Mouse (Mus musculus): Measurements from ENCODE around the gene Rad51d. TPM values are rescaled to one million over a fixed set of nuclear protein-coding genes. Genes with fewer than 3 reads are reported as not detected.
A peak's percentile ranks its signal among the peaks of the same experiment; 100 is the strongest.

The Rad51d gene
- total and polyA plus RNA-seq, 3 experiments: 15.0 to 35.5 (median 33.3) TPM

DNA sequence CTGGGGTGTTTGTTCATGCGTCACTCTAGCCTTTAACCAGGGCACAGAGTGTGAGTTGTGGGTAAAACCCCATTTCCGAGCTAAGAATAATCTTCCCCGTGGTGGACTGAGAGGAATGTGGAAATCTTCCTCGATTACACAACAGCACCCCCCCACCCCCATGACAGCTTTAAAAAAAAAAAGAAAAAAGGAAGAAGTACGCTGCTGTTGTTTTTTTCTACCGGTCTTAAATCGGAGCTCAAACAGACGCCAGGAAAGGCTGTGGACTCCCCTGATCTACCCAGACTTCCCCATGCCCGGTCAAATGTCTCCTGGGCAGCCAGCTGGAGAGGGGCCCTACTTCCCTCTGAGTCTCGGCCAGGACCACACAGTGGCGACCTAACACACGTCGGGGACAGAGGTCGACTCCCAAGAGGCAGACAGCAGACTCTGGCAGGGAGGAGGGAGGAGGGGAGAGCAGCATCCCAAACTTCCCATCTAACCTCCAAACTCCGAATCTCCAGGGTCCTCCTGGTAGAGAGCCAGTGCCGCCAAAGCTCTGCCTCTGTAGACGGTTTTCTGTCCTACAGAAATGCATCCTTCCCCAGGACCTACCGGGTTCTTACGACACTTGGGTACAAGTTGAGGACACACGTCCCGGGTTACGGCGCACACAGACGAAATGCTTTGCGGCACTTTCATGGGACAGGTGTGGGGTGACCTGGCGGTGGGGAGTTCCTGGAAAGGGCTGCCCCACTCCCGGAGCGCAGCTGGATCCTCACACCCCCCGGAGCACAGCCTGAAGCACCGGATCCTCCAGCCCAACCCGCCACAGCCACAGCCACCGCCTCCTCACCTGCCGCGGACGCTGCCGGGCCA is 20.0 kb downstream of the Rad51d start (continued):
- peak; percentile 9; the same call in 1 of the 2 replicates for TF ChIP-seq EP300 (IDR thresholded peaks at IDR 0.05; ENCODE audit: low read length)

DNA sequence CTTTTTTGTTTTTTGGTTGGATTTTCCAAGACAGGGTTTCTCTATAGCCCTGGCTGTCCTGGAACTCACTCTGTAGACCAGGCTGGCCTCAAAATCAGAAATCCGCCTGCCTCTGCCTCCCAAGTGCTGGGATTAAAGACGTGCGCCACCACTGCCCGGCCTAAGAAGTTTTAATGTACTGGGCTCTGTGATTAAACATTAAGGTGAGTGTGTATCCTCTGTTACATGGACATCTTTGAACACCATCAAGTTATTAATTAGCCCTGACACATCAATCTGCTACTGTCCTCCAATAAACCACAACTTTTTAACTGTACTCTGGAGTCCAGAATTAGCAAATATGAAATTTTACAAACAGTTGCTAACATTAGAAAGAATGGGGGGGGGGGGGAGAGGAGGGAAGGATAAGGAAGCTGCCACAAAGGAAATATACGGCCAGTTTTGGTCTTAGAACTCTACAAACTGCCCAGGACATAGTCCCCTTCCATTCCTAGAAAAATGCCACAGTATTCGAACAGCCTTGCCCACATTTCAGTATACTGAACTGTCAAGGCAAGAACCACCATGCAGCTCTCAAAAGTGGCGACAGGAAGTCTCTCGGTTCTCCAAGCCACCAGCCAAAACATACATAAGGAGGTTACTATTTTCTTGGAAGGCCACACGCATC is 20.8 kb downstream of the Rad51d start:
- in situ Hi-C loops (cut with MboI; ENCODE audit: low pct_ligation_motif_present, low pct_unique_long_range_greater_than_20kb, low sequenced_read_pairs) (no loop called here), dilution Hi-C loops (cut with MboI; ENCODE audit: extremely low pct_ligation_motif_present, extremely low pct_unique_long_range_greater_than_20kb, low sequenced_read_pairs) (no loop called here)
- Histone ChIP-seq H3K4me1 (ENCODE audit: control insufficient read depth in 1 of 2, insufficient read depth in 2 of 2) (peaks cover 0 to 10% of the 10 kb centered on the region in 2 experiments; a peak in 1 of 4 replicates), H3K9me3 (replicated peaks; ENCODE audit: low read length) (peaks cover 17% of the 10 kb centered on the region), H3K36me3 (replicated peaks in 1 of 2; ENCODE audit: control insufficient read depth in 1 of 2, insufficient read depth in 1 of 2, low read length in 1 of 2) (peaks cover 0 to 2% of the 10 kb centered on the region in 2 experiments), H3K27me3 (replicated peaks) (no peaks in the 10 kb centered on the region), H3K27ac (ENCODE audit: insufficient read depth, low read depth) (peak overlapping the region; percentile 37; the same call in 1 of the 2 replicates), H3K79me2 (replicated peaks; ENCODE audit: control insufficient read depth, extremely low read depth, insufficient read depth, poor library complexity, severe bottlenecking) (peaks cover 30% of the 10 kb centered on the region), H3K4me3 (replicated peaks in 1 of 3; ENCODE audit: low read depth in 2 of 3, low read length in 2 of 3, poor library complexity in 1 of 3) (peak overlapping the region in 2 of 3 experiments; percentile 63 to 83), H3K9ac (ENCODE audit: insufficient read depth, low read depth) (peak overlapping the region; percentile 23), H3K4me2 (ENCODE audit: insufficient read depth, low read depth, poor library complexity, severe bottlenecking) (peak overlapping the region; percentile 51)
- no peak for DNase-seq (ENCODE audit: extremely low read depth)
- TF ChIP-seq NELFE (IDR thresholded peaks at IDR 0.05; ENCODE audit: low read depth, low read length) (no peak), MAZ (IDR thresholded peaks at IDR 0.05; ENCODE audit: low read depth, low read length) (0 out of 2 replicates have a peak, but pooled peaks have one; percentile 11)

DNA sequence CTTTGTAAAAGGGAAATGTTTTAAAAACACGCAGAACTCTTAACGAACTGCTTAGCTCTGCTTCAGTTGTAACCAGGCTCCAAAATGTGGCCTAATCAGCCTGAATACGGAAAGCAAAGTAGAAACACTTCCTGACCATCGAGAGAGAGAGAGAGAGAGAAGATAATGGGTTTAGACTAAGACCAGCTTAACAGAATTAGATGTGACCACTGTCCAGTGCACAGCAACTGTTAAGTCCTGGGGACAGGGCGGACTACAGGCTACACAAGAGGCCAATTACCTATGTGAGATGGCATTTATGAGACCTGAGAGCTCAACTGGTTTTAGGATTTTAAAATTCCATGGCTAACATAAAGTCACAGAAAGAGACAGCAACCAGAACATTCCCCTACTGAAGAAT is 22.5 kb downstream of the Rad51d start:
- peaks cover 15% of the 10 kb centered on the region for H3K9me3 ChIP-seq (replicated peaks; ENCODE audit: low read length)
- peaks cover 2 to 10% of the 10 kb centered on the region in 2 experiments; a peak in 1 of 4 replicates for H3K4me1 ChIP-seq (ENCODE audit: control insufficient read depth in 1 of 2, insufficient read depth in 2 of 2)
- peaks cover 30% of the 10 kb centered on the region for H3K79me2 ChIP-seq (replicated peaks; ENCODE audit: control insufficient read depth, extremely low read depth, insufficient read depth, poor library complexity, severe bottlenecking)
- peak overlapping the region; percentile 17; the same call in 1 of the 2 replicates for H3K9ac ChIP-seq (ENCODE audit: insufficient read depth, low read depth)
- H3K27ac ChIP-seq (ENCODE audit: insufficient read depth, low read depth): peak overlapping the region; percentile 6; the same call in 1 of the 2 replicates
- TF ChIP-seq USF1 (IDR thresholded peaks at IDR 0.05; ENCODE audit: low read depth, low read length): no peak
- TF ChIP-seq SIN3A (IDR thresholded peaks at IDR 0.05; ENCODE audit: low read length): 0 out of 2 replicates have a peak, but pooled peaks have one; percentile 34
- no peak for DNase-seq (ENCODE audit: extremely low read depth)
- dilution Hi-C loops (cut with MboI; ENCODE audit: extremely low pct_ligation_motif_present, extremely low pct_unique_long_range_greater_than_20kb, low sequenced_read_pairs) (no loop called here), in situ Hi-C loops (cut with MboI; ENCODE audit: low pct_ligation_motif_present, low pct_unique_long_range_greater_than_20kb, low sequenced_read_pairs) (no loop called here)
- H3K4me3 ChIP-seq (replicated peaks in 1 of 3; ENCODE audit: low read depth in 2 of 3, low read length in 2 of 3, poor library complexity in 1 of 3): no peak overlapping the region
- H3K4me2 ChIP-seq (ENCODE audit: insufficient read depth, low read depth, poor library complexity, severe bottlenecking): peak overlapping the region; percentile 97
- H3K36me3 ChIP-seq (replicated peaks in 1 of 2; ENCODE audit: control insufficient read depth in 1 of 2, insufficient read depth in 1 of 2, low read length in 1 of 2): peaks cover 0 to 2% of the 10 kb centered on the region in 2 experiments
- H3K27me3 ChIP-seq (replicated peaks): no peaks in the 10 kb centered on the region

DNA sequence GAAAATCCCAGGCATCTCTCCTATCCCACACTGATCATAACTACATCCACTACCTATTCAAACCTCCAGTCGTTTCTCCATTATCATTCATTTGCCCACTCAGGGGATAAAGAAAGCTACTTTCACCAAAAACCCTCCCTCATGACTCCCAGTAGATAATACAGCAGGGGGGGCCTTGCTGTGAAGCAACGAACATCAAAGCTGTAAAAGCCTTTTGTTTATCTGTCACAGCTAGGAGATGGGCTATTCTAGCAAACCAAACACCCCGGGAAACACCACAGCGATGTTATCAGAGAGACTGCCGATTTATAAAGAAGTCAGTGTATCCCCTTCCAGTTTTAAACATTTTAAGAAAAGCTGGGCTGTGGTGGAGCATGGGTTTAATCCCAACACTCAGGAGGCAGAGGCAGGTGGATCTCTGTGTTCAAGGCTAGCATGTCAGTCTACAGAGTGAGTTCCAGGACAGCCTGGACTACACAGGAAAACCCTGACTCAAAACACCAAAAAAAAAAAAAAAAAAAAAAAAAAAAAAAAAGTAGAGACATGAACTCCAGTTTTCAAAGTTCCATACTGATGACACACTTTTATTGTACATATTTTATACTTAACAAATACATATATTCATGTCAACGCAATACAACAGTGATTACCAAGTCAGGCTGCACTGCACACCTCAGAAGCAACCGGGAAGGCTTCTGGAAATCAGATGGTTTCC is 23.4 kb downstream of the Rad51d start:
- TF ChIP-seq JUN (IDR thresholded peaks at IDR 0.05; ENCODE audit: insufficient read depth, low read depth, low read length) (no peak), ZNF384 (IDR thresholded peaks at IDR 0.05; ENCODE audit: low read depth, low read length) (peak; percentile 91), MYC (IDR thresholded peaks at IDR 0.05; ENCODE audit: low read depth, low read length) (no peak)

More for the DNA sequence above, 23.4 kb downstream of the Rad51d start:
- no peak overlapping the region for H3K27ac ChIP-seq (ENCODE audit: insufficient read depth, low read depth)
- peak overlapping the region; percentile 97 for H3K4me2 ChIP-seq (ENCODE audit: insufficient read depth, low read depth, poor library complexity, severe bottlenecking)
- H3K4me3 ChIP-seq (replicated peaks in 1 of 3; ENCODE audit: low read depth in 2 of 3, low read length in 2 of 3, poor library complexity in 1 of 3): peak overlapping the region in 2 of 3 experiments; percentile 14 to 51
- dilution Hi-C loops (cut with MboI; ENCODE audit: extremely low pct_ligation_motif_present, extremely low pct_unique_long_range_greater_than_20kb, low sequenced_read_pairs): no loop called here
- peaks cover 2 to 10% of the 10 kb centered on the region in 2 experiments; a peak in 1 of 4 replicates for H3K4me1 ChIP-seq (ENCODE audit: control insufficient read depth in 1 of 2, insufficient read depth in 2 of 2)
- peaks cover 15% of the 10 kb centered on the region for H3K9me3 ChIP-seq (replicated peaks; ENCODE audit: low read length)
- peak overlapping the region; percentile 74 for H3K9ac ChIP-seq (ENCODE audit: insufficient read depth, low read depth)
- no peak for DNase-seq (ENCODE audit: extremely low read depth)
- no peaks in the 10 kb centered on the region for H3K27me3 ChIP-seq (replicated peaks)
- peaks cover 30% of the 10 kb centered on the region for H3K79me2 ChIP-seq (replicated peaks; ENCODE audit: control insufficient read depth, extremely low read depth, insufficient read depth, poor library complexity, severe bottlenecking)
- peaks cover 0 to 2% of the 10 kb centered on the region in 2 experiments for H3K36me3 ChIP-seq (replicated peaks in 1 of 2; ENCODE audit: control insufficient read depth in 1 of 2, insufficient read depth in 1 of 2, low read length in 1 of 2)
- in situ Hi-C loops (cut with MboI; ENCODE audit: low pct_ligation_motif_present, low pct_unique_long_range_greater_than_20kb, low sequenced_read_pairs): no loop called here

Measured in CH12.LX (cell line).